Mouse (Mus musculus) limb, embryonic 14.5 days (tissue): ENCODE results near the gene Olfr102. TPM values are rescaled to one million over a fixed set of nuclear protein-coding genes. Genes with fewer than 3 reads are reported as not detected.

ENCODE experiments used
- ATAC-seq: fragments of 200-750 bp; cut with Nextera tagmentation; 2 replicates; pipeline ENCODE4 v1.8.0; 2017; ENCODE audit warnings: low read depth, moderate number of reproducible peaks, moderate TSS enrichment; ENCODE audit not compliant: low FRiP score
- DNase-seq: peaks from one replicate; pipeline ENCODE4 v3.0.0-alpha.2; 2015; ENCODE audit warnings: low spot score
- H3K27ac ChIP-seq: fragments of 300-500 bp; sonication (generic); replicated peaks from 2 replicates; pipeline ENCODE4 v1.5.1; 2014; ENCODE audit warnings: low read depth, mild to moderate bottlenecking, low read length, moderate library complexity, mixed read lengths
- H3K27me3 ChIP-seq: fragments of 300-500 bp; sonication (generic); 2 replicates; pipeline ENCODE4 v1.6.1; 2014; ENCODE audit warnings: low read length, mixed read lengths; ENCODE audit not compliant: control insufficient read depth, insufficient read depth
- H3K36me3 ChIP-seq: fragments of 300-500 bp; sonication (generic); 2 replicates; pipeline ENCODE4 v1.6.1; 2014; ENCODE audit warnings: mild to moderate bottlenecking, low read length, moderate library complexity, mixed read lengths; ENCODE audit not compliant: control insufficient read depth, insufficient read depth
- H3K4me1 ChIP-seq: fragments of 300-500 bp; sonication (generic); 2 replicates; pipeline ENCODE4 v1.6.1; 2014; ENCODE audit warnings: antibody characterized with exemption, low read length, mixed read lengths; ENCODE audit not compliant: control insufficient read depth, insufficient read depth
- H3K4me2 ChIP-seq: fragments of 300-500 bp; sonication (generic); replicated peaks from 2 replicates; pipeline ENCODE4 v1.6.1; 2014; ENCODE audit warnings: low read depth, mild to moderate bottlenecking, low read length, moderate library complexity; ENCODE audit not compliant: severe bottlenecking
- H3K4me3 ChIP-seq: fragments of 300-500 bp; sonication (generic); replicated peaks from 2 replicates; pipeline ENCODE4 v1.5.1; 2014; ENCODE audit warnings: low read length
- H3K9ac ChIP-seq: fragments of 300-500 bp; sonication (generic); 2 replicates; pipeline ENCODE4 v1.6.1; 2014; ENCODE audit warnings: mild to moderate bottlenecking, low read depth, low read length, moderate library complexity; ENCODE audit not compliant: severe bottlenecking
- H3K9me3 ChIP-seq: fragments of 300-500 bp; sonication (generic); 2 replicates; pipeline ENCODE4 v1.6.1; 2016; ENCODE audit warnings: low read length; ENCODE audit not compliant: control insufficient read depth
- POLR2A ChIP-seq: fragments of 200-500 bp; IDR thresholded peaks from 2 replicates; pipeline ENCODE4 v1.8.0; 2012; ENCODE audit warnings: inconsistent platforms, mild to moderate bottlenecking, moderate library complexity, borderline replicate concordance; ENCODE audit not compliant: insufficient read depth, insufficient read length; ENCODE audit errors: extremely low read depth
- WGBS: fragments of 180-500 bp; shearing (Covaris S2); extraction: QIAGEN DNeasy Blood & Tissue Kit; methylation state at CpG from one replicate; pipeline ENCODE4 v1.1.7; 2014; 5-methylcytosine and 5-hydroxymethylcytosine counted together
- polyA plus RNA-seq, 2 experiments: library from polyadenylated mRNA; depleted of rRNA in 1 of 2; stranded (reverse) in 1 of 2; unstranded in 1 of 2; fragments of >200 nt; fragmentation: Nextera tagmentation in 1 of 2; extraction: Ambion mirVana in 1 of 2; gene quantifications; 2 replicates each; pipeline versions ENCODE4 v1.2.1 to v1.2.3; 2012 to 2014

The Olfr102 gene
- polyA plus RNA-seq, 2 experiments = not detected

GRCm38 (mm10) chr17:37304213-37304612, 12.6 kb downstream of the Olfr102 start, which contains the start of gene Olfr101:
Gene Olfr101 (minus strand): TSS chr17:37304313.
- WGBS = 84% methylated on average over 4 of the region's 4 CpGs
- H3K27ac ChIP-seq = no peak within 1 kb of the TSS
- ATAC-seq = no peak

DNA sequence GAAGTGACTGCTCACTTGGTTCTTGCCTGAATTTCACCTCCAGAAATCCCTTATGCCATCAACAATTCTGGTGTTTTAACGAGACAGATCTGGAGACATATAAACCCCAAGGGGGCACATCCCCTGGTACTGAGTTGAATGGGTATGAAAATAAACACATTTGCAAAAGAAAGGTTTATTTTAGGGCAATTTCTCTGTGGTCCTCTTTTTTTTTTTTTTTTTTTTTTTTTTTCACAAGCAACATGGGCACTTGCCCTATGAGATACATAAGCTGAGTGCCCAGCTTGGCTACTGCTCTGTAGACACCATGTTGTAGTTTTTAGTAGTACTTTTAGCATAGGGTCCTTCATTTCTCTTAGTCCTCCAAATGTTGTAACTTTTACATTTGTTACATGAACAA, 33.5 kb downstream of the Olfr102 start, which contains the start of gene Olfr99:
Olfr99 (minus strand) TSS at position 101 of the 400 bp plus-strand sequence.
- no peaks in the 10 kb centered on the region for H3K4me1 ChIP-seq
- DNase-seq (no peak), ATAC-seq (no peak)
- H3K9ac ChIP-seq = no peak within 1 kb of the TSS
- no peak within 1 kb of the TSS for H3K4me3 ChIP-seq
- no peak within 1 kb of the TSS for H3K27ac ChIP-seq
- TF ChIP-seq POLR2A = no peak
- no peaks in the 10 kb centered on the region for H3K36me3 ChIP-seq
- WGBS = 71% methylated on average over 1 of the region's 1 CpGs
- H3K27me3 ChIP-seq = no peaks in the 10 kb centered on the region
- H3K9me3 ChIP-seq = no peaks in the 10 kb centered on the region
- H3K4me2 ChIP-seq = no peak within 1 kb of the TSS

More at GRCm38 (mm10) chr17:37304213-37304612, 12.6 kb downstream of the Olfr102 start, which contains the start of gene Olfr101:
- no peak within 1 kb of the TSS for H3K9ac ChIP-seq
- no peak within 1 kb of the TSS for H3K4me3 ChIP-seq
- H3K4me2 ChIP-seq = no peak within 1 kb of the TSS
- no peak for TF ChIP-seq POLR2A
- no peak for DNase-seq
- H3K27me3 ChIP-seq = no peaks in the 10 kb centered on the region
- no peaks in the 10 kb centered on the region for H3K4me1 ChIP-seq
- H3K9me3 ChIP-seq = no peaks in the 10 kb centered on the region
- no peaks in the 10 kb centered on the region for H3K36me3 ChIP-seq

GRCm38 (mm10) chr17:37280331-37280730, 36.5 kb downstream of the Olfr102 start:
- no peak for ATAC-seq
- H3K36me3 ChIP-seq = no peaks in the 10 kb centered on the region
- no peak overlapping the region for H3K27ac ChIP-seq
- no peak overlapping the region for H3K4me2 ChIP-seq
- WGBS = 76% methylated on average over 1 of the region's 1 CpGs
- no peak overlapping the region for H3K4me3 ChIP-seq
- H3K9me3 ChIP-seq = no peaks in the 10 kb centered on the region
- H3K9ac ChIP-seq = no peak overlapping the region
- no peak for DNase-seq
- H3K27me3 ChIP-seq = no peaks in the 10 kb centered on the region
- TF ChIP-seq POLR2A = no peak
- no peaks in the 10 kb centered on the region for H3K4me1 ChIP-seq

GRCm38 (mm10) chr17:37276573-37276972, 40.3 kb downstream of the Olfr102 start:
- no peak for ATAC-seq
- no peak for DNase-seq
- H3K9ac ChIP-seq = no peak overlapping the region
- H3K4me3 ChIP-seq = no peak overlapping the region
- no peaks in the 10 kb centered on the region for H3K36me3 ChIP-seq
- no peak overlapping the region for H3K27ac ChIP-seq
- no peak overlapping the region for H3K4me2 ChIP-seq
- no peak for TF ChIP-seq POLR2A
- no peaks in the 10 kb centered on the region for H3K9me3 ChIP-seq
- no peaks in the 10 kb centered on the region for H3K27me3 ChIP-seq
- no peaks in the 10 kb centered on the region for H3K4me1 ChIP-seq

GRCm38 (mm10) chr17:37275626-37276248, 41.1 kb downstream of the Olfr102 start:
- no peaks in the 10 kb centered on the region for H3K4me1 ChIP-seq
- H3K4me2 ChIP-seq = no peak overlapping the region
- TF ChIP-seq POLR2A = no peak
- H3K27ac ChIP-seq = no peak overlapping the region
- DNase-seq (no peak), ATAC-seq (no peak)
- H3K9me3 ChIP-seq = no peaks in the 10 kb centered on the region
- no peaks in the 10 kb centered on the region for H3K36me3 ChIP-seq
- H3K27me3 ChIP-seq = no peaks in the 10 kb centered on the region
- WGBS = 78% methylated on average over 2 of the region's 2 CpGs
- no peak overlapping the region for H3K4me3 ChIP-seq
- H3K9ac ChIP-seq = no peak overlapping the region
